Mouse (Mus musculus): Measurements from ENCODE around the gene Treh. TPM values are rescaled to one million over a fixed set of nuclear protein-coding genes. Genes with fewer than 3 reads are reported as not detected.

Treh gene
- total and polyA plus RNA-seq, 3 experiments = not detected

GRCm38 (mm10) chr9:44713080-44713479, 40.0 kb downstream of the Treh start:
- 60% methylated on average over 6 of the region's 6 CpGs for WGBS
- intact Hi-C loops (cut with DNase I) = no loop called here
- Histone ChIP-seq H3K4me3 (no peak overlapping the region), H3K79me2 (replicated peaks; ENCODE audit: control insufficient read depth, insufficient read depth, low read length) (peaks cover 2% of the 10 kb centered on the region; the same call in 1 of the 2 replicates), H3K4me1 (ENCODE audit: control insufficient read depth, insufficient read depth, low read length) (peaks cover 11% of the 10 kb centered on the region), H3K27ac (no peak overlapping the region), H3K9ac (ENCODE audit: low read depth, low read length) (no peak overlapping the region), H3K27me3 (ENCODE audit: control insufficient read depth, insufficient read depth, low read length) (no peaks in the 10 kb centered on the region), H3K36me3 (ENCODE audit: control insufficient read depth, insufficient read depth, low read length) (peaks cover 2% of the 10 kb centered on the region; the same call in 1 of the 2 replicates)
- TF ChIP-seq POLR2A (IDR thresholded peaks at IDR 0.05; ENCODE audit: insufficient read depth, low read depth, low read length) (no peak), EP300 (IDR thresholded peaks at IDR 0.05; ENCODE audit: insufficient read depth, low read depth, low read length) (no peak)
- DNase-seq = no peak

- intact Hi-C loops (cut with DNase I) = no loop called here
- 71% methylated on average over 2 of the region's 2 CpGs for WGBS
Measured at GRCm38 (mm10) chr9:44713574-44713973, 40.5 kb downstream of the Treh start.

GRCm38 (mm10) chr9:44715109-44715508, 42.1 kb downstream of the Treh start:
- H3K9ac ChIP-seq (ENCODE audit: low read depth, low read length) = no peak overlapping the region
- WGBS = 77% methylated on average over 17 of the region's 17 CpGs
- peaks cover 12% of the 10 kb centered on the region for H3K4me1 ChIP-seq (ENCODE audit: control insufficient read depth, insufficient read depth, low read length)
- DNase-seq = peak; percentile 36 to 54
- H3K79me2 ChIP-seq (replicated peaks; ENCODE audit: control insufficient read depth, insufficient read depth, low read length) = peaks cover 2% of the 10 kb centered on the region
- TF ChIP-seq POLR2A (IDR thresholded peaks at IDR 0.05; ENCODE audit: insufficient read depth, low read depth, low read length) = no peak
- TF ChIP-seq CTCF (IDR thresholded peaks at IDR 0.05) = no peak
- no peak for TF ChIP-seq EP300 (IDR thresholded peaks at IDR 0.05; ENCODE audit: insufficient read depth, low read depth, low read length)
- H3K36me3 ChIP-seq (ENCODE audit: control insufficient read depth, insufficient read depth, low read length) = 0 out of 2 replicates have a peak, but pooled peaks cover 2% of the 10 kb centered on the region
- no peak overlapping the region for H3K4me3 ChIP-seq
- intact Hi-C loops (cut with DNase I) = no loop called here
- no peak overlapping the region for H3K27ac ChIP-seq
- no peaks in the 10 kb centered on the region for H3K27me3 ChIP-seq (ENCODE audit: control insufficient read depth, insufficient read depth, low read length)

More at GRCm38 (mm10) chr9:44713574-44713973, 40.5 kb downstream of the Treh start:
- H3K4me3 ChIP-seq = no peak overlapping the region
- H3K9ac ChIP-seq (ENCODE audit: low read depth, low read length) = no peak overlapping the region
- peaks cover 2% of the 10 kb centered on the region; the same call in 1 of the 2 replicates for H3K36me3 ChIP-seq (ENCODE audit: control insufficient read depth, insufficient read depth, low read length)
- no peak overlapping the region for H3K27ac ChIP-seq
- TF ChIP-seq POLR2A (IDR thresholded peaks at IDR 0.05; ENCODE audit: insufficient read depth, low read depth, low read length) = no peak
- TF ChIP-seq EP300 (IDR thresholded peaks at IDR 0.05; ENCODE audit: insufficient read depth, low read depth, low read length) = no peak
- no peak for TF ChIP-seq CTCF (IDR thresholded peaks at IDR 0.05)
- no peak for DNase-seq
- peaks cover 12% of the 10 kb centered on the region for H3K4me1 ChIP-seq (ENCODE audit: control insufficient read depth, insufficient read depth, low read length)
- peaks cover 2% of the 10 kb centered on the region for H3K79me2 ChIP-seq (replicated peaks; ENCODE audit: control insufficient read depth, insufficient read depth, low read length)
- H3K27me3 ChIP-seq (ENCODE audit: control insufficient read depth, insufficient read depth, low read length) = no peaks in the 10 kb centered on the region

GRCm38 (mm10) chr9:44715705-44716362, 42.8 kb downstream of the Treh start:
- Histone ChIP-seq H3K79me2 (replicated peaks; ENCODE audit: control insufficient read depth, insufficient read depth, low read length) (peaks cover 2% of the 10 kb centered on the region), H3K9ac (ENCODE audit: low read depth, low read length) (no peak overlapping the region), H3K36me3 (ENCODE audit: control insufficient read depth, insufficient read depth, low read length) (0 out of 2 replicates have a peak, but pooled peaks cover 2% of the 10 kb centered on the region), H3K27ac (no peak overlapping the region), H3K4me1 (ENCODE audit: control insufficient read depth, insufficient read depth, low read length) (peaks cover 12% of the 10 kb centered on the region), H3K4me3 (no peak overlapping the region), H3K27me3 (ENCODE audit: control insufficient read depth, insufficient read depth, low read length) (no peaks in the 10 kb centered on the region)
- TF ChIP-seq CTCF (IDR thresholded peaks at IDR 0.05) (no peak), EP300 (IDR thresholded peaks at IDR 0.05; ENCODE audit: insufficient read depth, low read depth, low read length) (no peak)
- intact Hi-C loops (cut with DNase I) = no loop called here
- 95% methylated on average over 29 of the region's 29 CpGs for WGBS
- DNase-seq = no peak

- DNase-seq = no peak
- H3K4me3 ChIP-seq = no peak overlapping the region
- no peaks in the 10 kb centered on the region for H3K27me3 ChIP-seq (ENCODE audit: control insufficient read depth, insufficient read depth, low read length)
- peak overlapping the region; percentile 44; the same call in 1 of the 2 replicates for H3K27ac ChIP-seq
- 0 out of 2 replicates have a peak, but pooled peaks cover 2% of the 10 kb centered on the region for H3K36me3 ChIP-seq (ENCODE audit: control insufficient read depth, insufficient read depth, low read length)
- intact Hi-C loops (cut with DNase I) = no loop called here
- H3K9ac ChIP-seq (ENCODE audit: low read depth, low read length) = no peak overlapping the region
- TF ChIP-seq CTCF (IDR thresholded peaks at IDR 0.05) = no peak
- no peak for TF ChIP-seq EP300 (IDR thresholded peaks at IDR 0.05; ENCODE audit: insufficient read depth, low read depth, low read length)
- TF ChIP-seq POLR2A (IDR thresholded peaks at IDR 0.05; ENCODE audit: insufficient read depth, low read depth, low read length) = no peak
- peaks cover 2% of the 10 kb centered on the region for H3K79me2 ChIP-seq (replicated peaks; ENCODE audit: control insufficient read depth, insufficient read depth, low read length)
- peaks cover 15% of the 10 kb centered on the region for H3K4me1 ChIP-seq (ENCODE audit: control insufficient read depth, insufficient read depth, low read length)
- 76% methylated on average over 6 of the region's 6 CpGs for WGBS
Measured at GRCm38 (mm10) chr9:44716997-44717821, 44.2 kb downstream of the Treh start.
